Mouse (Mus musculus): Measurements from ENCODE around the gene Znrf3.

DNA sequence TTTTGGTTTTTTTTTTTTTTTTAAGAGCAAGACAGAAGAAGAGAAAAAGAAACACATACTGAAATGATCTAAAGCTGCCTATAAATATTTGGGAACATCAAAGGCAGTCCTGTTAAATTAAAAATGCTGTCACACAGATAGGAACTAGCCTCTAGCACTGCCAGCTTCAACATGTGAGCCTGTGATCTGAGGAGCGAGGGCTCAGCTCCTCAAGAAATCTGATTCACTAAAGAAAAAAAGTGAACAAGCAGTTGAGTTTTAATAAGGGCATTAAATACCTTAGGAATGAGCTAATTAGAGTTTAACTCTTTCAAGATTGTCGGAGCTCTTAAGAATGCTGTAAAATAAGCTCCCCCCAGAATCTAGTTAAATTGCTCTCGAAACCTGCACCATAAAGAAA is 17.4 kb downstream of the Znrf3 start:
- TF ChIP-seq POLR2A (IDR thresholded peaks at IDR 0.05; ENCODE audit: control insufficient read depth, low read depth, low read length) (no peak), CTCF (IDR thresholded peaks at IDR 0.05; ENCODE audit: control insufficient read depth, insufficient read depth, insufficient replicate concordance, low read depth, low read length) (no peak)
